In genomic region chr2:32166581-32166980, GRCm38 (mm10) we compare ENCODE assay signal across 8 mouse cellular contexts. TPM values are rescaled to one million over a fixed set of nuclear protein-coding genes. Genes with fewer than 3 reads are reported as not detected.
A peak's percentile ranks its signal among the peaks of the same experiment; 100 is the strongest.
DNase-seq lines count a peak whose midpoint lies in the region; ATAC-seq and TF ChIP-seq lines count a peak whose summit lies in the region.
"Had no signal": no experiment of that assay in that cellular context is flagged by ENCODE, and none has a peak within 500 bp of the region (broad histone marks: within the 10 kb centered on the region; RNA-seq: fewer than 3 reads in every experiment).

No protein-coding gene starts in this region.

- H3K79me2 ChIP-seq in macrophage (ENCODE audit: inconsistent target), result peaks cover 100% of the 10 kb centered on the region

- H3K9me3 ChIP-seq in ES-Bruce4 (replicated peaks; ENCODE audit: control insufficient read depth, insufficient read depth, low read length, poor library complexity, severe bottlenecking), result no peaks in the 10 kb centered on the region
- H3K9me3 ChIP-seq in heart, embryonic 15.5 days (replicated peaks), result no peaks in the 10 kb centered on the region

- H3K27me3 ChIP-seq in ES-Bruce4 (ENCODE audit: control insufficient read depth, insufficient read depth, low read length, poor library complexity, severe bottlenecking), result no peaks in the 10 kb centered on the region
- no peaks in the 10 kb centered on the region for H3K27me3 ChIP-seq in heart, embryonic 15.5 days

- no peak for ATAC-seq in heart, embryonic 15.5 days (replicated peaks; ENCODE audit: insufficient number of reproducible peaks, insufficient read depth, low FRiP score, low read depth)

- DNase-seq in 416B (ENCODE audit: low read depth), result peak; percentile 33
- DNase-seq in thymus, postnatal 36 days, result peak; percentile 52 to 68
- DNase-seq in gastrocnemius, postnatal 25 days, result no peak
- no peak for DNase-seq in cerebellum, adult 9-11 months

- H3K4me1 ChIP-seq in ES-Bruce4 (ENCODE audit: control insufficient read depth, insufficient read depth, low read length), result peaks cover 6% of the 10 kb centered on the region
- H3K4me1 ChIP-seq in heart, embryonic 15.5 days (replicated peaks), result peaks cover 75% of the 10 kb centered on the region

- TF ChIP-seq EP300 in ES-Bruce4 (IDR thresholded peaks at IDR 0.05; ENCODE audit: insufficient read depth, low read depth, low read length), result peak; percentile 53; the same call in 1 of the 2 replicates

- H3K36me3 ChIP-seq in ES-Bruce4 (ENCODE audit: control insufficient read depth, insufficient read depth, low read length, poor library complexity, severe bottlenecking), result no peaks in the 10 kb centered on the region
- no peaks in the 10 kb centered on the region for H3K36me3 ChIP-seq in heart, embryonic 15.5 days
- no peaks in the 10 kb centered on the region for H3K36me3 ChIP-seq in macrophage (ENCODE audit: inconsistent target)

- peak overlapping the region; percentile 68 for H3K9ac ChIP-seq in ES-Bruce4 (ENCODE audit: low read depth, poor library complexity, severe bottlenecking)
- peak overlapping the region; percentile 29; the same call in 1 of the 2 replicates for H3K9ac ChIP-seq in heart, embryonic 15.5 days

- no peak for TF ChIP-seq POLR2A in ES-Bruce4 (IDR thresholded peaks at IDR 0.05; ENCODE audit: insufficient read depth, low read length)

- peak overlapping the region; percentile 97 for H3K27ac ChIP-seq in ES-Bruce4 (ENCODE audit: insufficient read depth, low read length)
- H3K27ac ChIP-seq in heart, embryonic 15.5 days, result peak overlapping the region; percentile 91
- H3K27ac ChIP-seq in macrophage, result peak overlapping the region; percentile 63

- TF ChIP-seq CTCF in ES-Bruce4 (IDR thresholded peaks at IDR 0.05; ENCODE audit: low read depth, low read length), result no peak

- WGBS in heart, embryonic 15.5 days, result 9% methylated on average over 10 of the region's 10 CpGs
- 12% methylated on average over 10 of the region's 10 CpGs for WGBS in macrophage (ENCODE audit: missing documents)

- peak overlapping the region; percentile 59 for H3K4me2 ChIP-seq in heart, embryonic 15.5 days

- H3K4me3 ChIP-seq in ES-Bruce4 (ENCODE audit: low read depth, low read length) (peak overlapping the region; percentile 13; the same call in 1 of the 2 replicates), macrophage (ENCODE audit: inconsistent target) (no peak overlapping the region)
- no peak overlapping the region; the same call in 1 of the 2 replicates for H3K4me3 ChIP-seq in heart, embryonic 15.5 days
- H3K4me3 ChIP-seq: erythroblast, embryonic 14.5 days had no signal

RNA-seq across cellular contexts. Expression of gene Prrc2b, which starts 15.7 kb away (rescaled TPM):
- polyA plus RNA-seq in ES-Bruce4 (2011; ENCODE audit: insufficient read depth, insufficient read length, low read depth, missing spikeins), result 106 and 112 TPM in 2 replicates
- 21.0 and 34.8 TPM in 2 replicates for polyA plus RNA-seq in heart, embryonic 15.5 days (2015; fragmentation: Nextera tagmentation; extraction: Ambion mirVana)
- 100 to 1,000 TPM in 8 of 26 experiments, 10 to 100 TPM in 18; 40.4 to 240 (median 83.4) TPM for total RNA-seq in macrophage (2018; cell fraction: chromatin; rRNA removed)
- 10 to 100 TPM; 22.1 to 56.8 (median 40.4) TPM for total RNA-seq in macrophage (2018; cell fraction: cytosol; rRNA removed)
- total RNA-seq in macrophage (2018; cell fraction: nucleus; rRNA removed), result 10 to 100 TPM; 46.0 to 87.3 (median 63.8) TPM
- 23.6 to 29.1 TPM (median 26.7 TPM) in 3 replicates for polyA plus RNA-seq in macrophage (2018)
- 10 to 100 TPM; 67.0 to 69.6 TPM for total RNA-seq in gastrocnemius, postnatal 25 days (2021)

Comparison
In these comparisons a context has a peak if more than half of its experiments do, and no peak if none do; other contexts are left out.
1. DNase-seq: peak in 416B (single experiment) and thymus, postnatal 36 days (2 of 2); none in gastrocnemius, postnatal 25 days (single experiment) and cerebellum, adult 9-11 months (single experiment).
2. Peak in every context shown above with its lines, with median percentiles within 50 percentile points of each other: H3K27ac ChIP-seq.